Mouse (Mus musculus) heart, adult 9 months (tissue): Measurements from ENCODE around the gene Arhgef17.

ENCODE experiments used
- DNase-seq, 2 experiments: peaks; one replicate each; pipeline ENCODE4 v3.0.0; 2022; ENCODE audit warnings: low spot score in 2 of 2

Gene Arhgef17

GRCm38 (mm10) chr7:100931926-100932480 lies at the start of gene Arhgef17:
Gene Arhgef17, minus strand, starts transcription at chr7:100932107.
- peak; percentile 59 to 64 for DNase-seq

- peak; percentile 55 to 67 for DNase-seq
Measured at GRCm38 (mm10) chr7:100979175-100979574, 47.3 kb upstream of the Arhgef17 start.

GRCm38 (mm10) chr7:100978171-100978570 lies 46.3 kb upstream of the Arhgef17 start:
- no peak for DNase-seq

DNA sequence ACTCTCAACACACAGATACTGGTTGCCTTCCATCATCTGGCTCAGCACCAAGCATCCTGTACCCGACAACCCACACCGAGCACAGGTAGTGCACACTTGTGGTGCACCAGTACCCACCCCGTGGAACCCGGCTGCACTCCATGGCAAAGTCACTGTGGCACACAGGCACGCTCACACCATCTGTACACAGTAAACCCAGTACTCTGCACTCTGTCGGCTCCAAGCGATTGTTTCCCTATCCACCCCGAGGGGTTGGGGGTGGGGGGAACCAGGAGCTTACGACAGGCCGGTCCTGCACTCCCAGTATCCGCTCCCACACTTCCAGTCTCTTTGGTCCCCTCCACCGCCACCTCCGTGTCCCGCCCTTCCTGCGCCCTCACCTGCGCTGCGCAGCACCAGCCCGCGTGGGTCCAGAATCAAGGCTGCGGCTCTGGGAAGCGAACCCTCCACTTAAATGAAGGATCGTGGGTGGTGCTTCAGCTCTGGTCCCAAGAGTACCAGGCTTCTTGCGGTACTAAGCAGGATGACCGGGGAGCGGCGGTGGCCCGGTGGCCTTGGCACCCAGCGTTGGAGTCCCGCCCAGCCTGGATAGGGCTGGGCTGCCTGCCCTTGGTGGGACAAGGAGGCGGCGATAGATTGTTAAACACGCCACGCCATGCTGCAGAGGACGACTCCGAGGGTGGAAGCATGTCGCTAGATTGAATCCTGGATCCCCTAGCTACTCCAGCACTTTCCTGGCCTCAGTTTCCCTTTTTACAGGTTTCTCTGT lies 42.4 kb upstream of the Arhgef17 start, which contains the start of gene P2ry6:
Gene P2ry6, minus strand, starts transcription at position 515 of the 769 bp plus-strand sequence.
- peak in 1 of 2 experiments; percentile 57 for DNase-seq

GRCm38 (mm10) chr7:100972875-100973274 lies 41.0 kb upstream of the Arhgef17 start:
- DNase-seq, result no peak

DNA sequence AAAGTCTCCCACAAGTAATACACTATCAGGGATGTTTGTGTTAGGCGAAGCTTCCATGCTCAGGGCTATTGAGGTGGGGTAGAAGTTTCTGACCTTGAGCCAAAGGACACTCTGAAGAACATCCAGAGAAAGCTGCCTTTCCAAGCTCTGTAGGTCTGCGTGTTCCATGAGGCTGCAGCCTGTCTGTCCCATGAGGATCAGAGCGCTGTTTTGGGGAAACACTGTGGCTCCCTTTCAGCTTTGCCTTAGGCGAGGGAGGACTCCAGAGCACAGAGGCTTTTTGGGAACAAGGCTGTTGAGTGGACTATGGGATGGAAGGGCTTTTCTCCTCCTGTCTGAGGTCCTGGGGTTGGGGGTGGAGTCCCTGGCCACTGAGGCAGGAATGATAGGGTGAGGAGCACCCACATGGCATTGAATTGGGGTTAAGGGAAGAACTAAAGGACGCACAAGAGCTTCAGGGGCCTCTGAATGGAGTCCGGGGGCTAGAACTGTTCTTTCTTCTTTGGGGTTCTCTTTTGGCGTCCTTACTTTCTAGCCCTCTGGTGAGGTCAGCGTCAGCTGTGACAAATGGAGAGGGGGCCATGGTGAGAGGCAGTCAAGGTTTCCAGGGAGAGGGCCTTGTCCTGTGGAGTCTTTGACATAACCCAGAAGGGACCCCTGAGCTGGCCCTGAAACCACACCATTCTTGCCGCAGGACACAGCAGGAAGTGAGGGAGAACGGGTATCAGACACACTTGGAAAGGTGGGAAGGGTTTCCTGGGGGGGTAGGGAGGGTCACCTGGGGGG lies 37.2 kb upstream of the Arhgef17 start:
- DNase-seq, result no peak

GRCm38 (mm10) chr7:100968376-100968775 lies 36.5 kb upstream of the Arhgef17 start:
- DNase-seq, result no peak

DNA sequence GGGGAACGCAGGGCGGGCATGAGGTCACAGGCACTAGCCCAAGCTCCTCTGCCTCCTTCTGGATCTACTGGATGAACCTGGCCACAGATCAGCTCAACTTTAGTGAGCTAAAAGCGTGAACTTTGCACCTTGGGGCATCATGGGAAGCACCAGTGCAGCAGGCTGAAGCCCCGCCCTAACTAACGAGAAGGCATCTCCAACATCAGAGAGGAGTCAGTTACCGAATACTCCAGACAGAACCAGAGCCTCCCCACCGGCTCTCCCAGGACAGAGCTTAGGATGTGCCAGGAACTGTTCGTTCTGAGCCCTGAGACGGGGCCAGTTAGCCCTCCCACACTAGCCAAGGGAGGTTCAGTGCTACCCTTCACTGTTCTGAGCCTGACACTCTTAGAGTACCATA lies 35.9 kb upstream of the Arhgef17 start:
- no peak for DNase-seq

DNA sequence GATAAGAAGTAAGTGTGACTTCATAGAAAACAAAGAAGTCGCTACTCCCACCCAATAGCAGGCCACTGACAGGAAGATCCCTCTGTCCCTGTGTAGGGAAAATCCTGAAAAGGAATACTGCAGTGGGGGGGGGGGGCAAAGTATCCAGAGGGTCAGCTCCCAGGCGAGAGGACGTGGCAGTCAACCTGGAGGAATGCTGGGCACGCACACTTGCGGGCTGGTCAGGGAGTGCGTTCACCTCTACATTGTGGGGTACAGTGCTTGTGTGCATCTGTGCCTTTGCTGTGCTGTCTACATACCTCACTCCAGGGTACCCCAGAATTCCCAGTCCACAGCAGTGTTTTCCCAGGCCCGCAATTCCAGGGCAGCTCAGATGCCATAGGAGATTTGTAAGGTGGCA lies 34.1 kb upstream of the Arhgef17 start:
- no peak for DNase-seq

GRCm38 (mm10) chr7:100965079-100965478 lies 33.2 kb upstream of the Arhgef17 start:
- no peak for DNase-seq

GRCm38 (mm10) chr7:100964242-100964641 lies 32.3 kb upstream of the Arhgef17 start:
- peak in 1 of 2 experiments; percentile 65 for DNase-seq

DNA sequence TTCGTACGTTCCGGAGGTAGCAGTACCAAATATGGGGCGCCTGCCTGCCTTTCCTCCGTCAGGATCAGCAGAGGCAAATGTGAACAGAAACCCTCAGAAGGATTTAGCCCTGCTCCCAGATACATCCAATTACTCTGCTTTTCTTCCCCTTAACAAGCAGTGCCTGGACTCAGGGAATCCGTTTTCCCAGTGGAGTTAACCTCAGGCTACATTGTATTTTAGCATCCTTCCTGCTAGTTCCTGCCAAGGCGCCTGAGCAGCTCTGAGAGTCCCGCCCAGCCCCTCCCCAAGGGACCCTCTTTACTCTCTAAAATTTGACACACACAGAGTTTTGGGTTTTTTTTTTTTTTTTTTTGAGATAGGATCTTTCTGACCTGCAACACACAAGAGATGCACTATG lies 31.5 kb upstream of the Arhgef17 start:
- no peak for DNase-seq

GRCm38 (mm10) chr7:100961146-100961545 lies 29.2 kb upstream of the Arhgef17 start:
- no peak for DNase-seq

DNA sequence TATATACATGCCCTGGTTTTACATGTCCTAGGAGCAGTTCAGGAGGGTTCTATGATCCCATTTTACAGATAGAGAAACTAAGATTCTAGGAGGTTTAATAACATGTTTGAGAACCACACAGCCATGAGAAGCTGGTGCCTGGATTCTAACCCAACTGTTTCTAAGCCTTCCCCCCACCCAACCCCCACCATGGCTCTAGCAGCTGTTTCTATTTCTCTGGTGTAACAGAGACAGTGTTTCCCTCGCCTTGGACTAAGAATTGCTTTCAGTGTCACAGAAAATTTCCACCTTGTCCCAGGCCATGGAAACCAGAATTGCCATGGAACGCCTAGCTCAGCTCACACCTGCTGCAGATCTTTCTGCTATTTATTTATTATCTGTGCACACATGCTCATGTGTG lies 28.6 kb upstream of the Arhgef17 start:
- DNase-seq, result no peak

DNA sequence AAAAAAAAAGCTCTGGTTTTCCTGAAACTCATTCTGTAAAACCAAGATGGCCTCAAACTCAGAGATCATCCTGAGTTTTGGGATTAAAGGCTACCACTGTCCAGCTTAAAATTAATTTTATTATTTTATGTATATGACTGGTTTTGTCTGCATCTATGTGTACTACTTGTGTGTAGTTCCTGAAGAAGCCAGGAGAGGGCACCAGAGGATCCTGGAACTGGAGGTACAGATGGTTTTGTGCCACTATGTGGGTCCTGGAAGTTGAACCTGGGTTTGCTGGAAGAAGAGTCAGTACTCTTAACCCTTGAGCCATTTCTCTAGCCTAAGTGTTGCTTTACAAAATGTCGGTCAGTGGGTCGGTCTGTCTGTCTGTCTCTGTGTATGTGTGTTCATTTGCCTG lies 26.5 kb upstream of the Arhgef17 start:
- DNase-seq, result no peak

DNA sequence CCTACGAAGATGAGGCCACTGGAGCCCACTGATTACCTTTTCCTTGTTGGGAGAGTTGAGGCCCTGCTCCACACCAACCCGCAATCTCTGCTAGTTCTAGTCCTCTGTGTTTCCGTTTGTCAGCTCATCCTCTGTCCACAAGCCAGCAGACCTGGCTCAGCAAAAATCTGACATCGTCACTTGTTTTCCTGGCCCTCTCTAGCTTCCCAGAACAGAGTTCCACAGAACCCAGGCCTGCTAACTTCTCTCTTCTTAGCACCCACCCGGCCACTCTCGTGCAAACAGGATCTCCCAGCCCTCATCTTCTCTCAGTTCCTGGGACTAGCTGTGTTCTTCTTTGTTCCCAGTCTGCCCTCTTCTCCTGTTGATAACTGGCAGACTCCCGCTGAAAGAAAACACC lies 20.8 kb upstream of the Arhgef17 start:
- DNase-seq, result peak in 1 of 2 experiments; percentile 50

DNA sequence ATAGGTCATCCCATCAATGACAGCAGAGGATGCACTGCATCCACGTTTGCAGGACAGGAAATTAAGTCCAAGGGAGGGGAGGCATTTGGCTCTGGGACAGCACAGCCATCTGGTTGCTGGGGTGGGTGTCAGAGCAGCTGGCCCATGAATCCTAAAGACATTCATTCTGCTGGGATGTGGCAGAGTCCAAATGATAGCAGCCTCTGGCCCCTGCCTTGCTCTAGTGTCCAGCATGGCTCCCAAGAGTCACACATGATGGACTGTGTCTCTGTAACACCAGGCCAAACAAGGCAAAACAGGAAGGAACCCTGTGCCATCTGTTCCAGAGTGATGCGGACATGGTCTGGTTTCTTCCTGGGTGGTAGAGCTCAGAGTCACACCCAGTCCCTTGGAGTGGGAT lies 20.0 kb upstream of the Arhgef17 start:
- DNase-seq, result peak in 1 of 2 experiments; percentile 64

GRCm38 (mm10) chr7:100950481-100951010 lies 18.6 kb upstream of the Arhgef17 start:
- peak; percentile 62 to 83 for DNase-seq

DNA sequence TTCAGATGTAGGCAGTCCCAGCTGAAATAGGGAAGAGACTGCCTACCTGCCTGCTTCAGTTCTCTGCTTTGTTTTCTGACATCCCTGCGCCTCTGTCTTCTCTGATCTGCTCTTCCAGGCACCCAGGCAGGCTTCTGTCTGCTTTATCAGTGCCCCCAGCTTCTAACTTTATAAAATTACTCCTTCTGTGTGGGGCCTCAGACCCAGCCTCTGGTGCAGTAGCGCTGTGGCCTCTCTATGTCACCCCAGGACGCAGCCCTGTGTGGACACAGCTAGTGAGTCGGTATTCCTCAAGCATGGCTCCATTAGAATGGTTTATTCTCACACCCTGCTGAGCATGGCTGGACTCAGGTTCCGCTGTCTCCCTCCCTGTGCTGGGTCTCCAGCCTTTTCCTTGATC lies 18.1 kb upstream of the Arhgef17 start:
- DNase-seq, result no peak

GRCm38 (mm10) chr7:100944738-100945137 lies 12.8 kb upstream of the Arhgef17 start:
- no peak for DNase-seq

GRCm38 (mm10) chr7:100944306-100944705 lies 12.4 kb upstream of the Arhgef17 start:
- peak in 1 of 2 experiments; percentile 64 for DNase-seq
